Mouse (Mus musculus) E14TG2a.4 (cell line): ENCODE results near the gene Lce1a1.

Experiments used
- CTCF ChIP-seq: conservative IDR thresholded peaks from 2 replicates; pipeline ENCODE4 v1.5.1; 2014; ENCODE audit warnings: low read length
- NANOG ChIP-seq: IDR thresholded peaks from 2 replicates; pipeline ENCODE4 v1.6.1; 2014; ENCODE audit warnings: borderline replicate concordance, low read length, mixed read lengths
- POU5F1 ChIP-seq: IDR thresholded peaks from 2 replicates; pipeline ENCODE4 v1.6.1; 2014; ENCODE audit warnings: low read length, borderline replicate concordance

GRCm38 (mm10) chr3:92599973-92600372 is 48.1 kb downstream of the Lce1a1 start:
- TF ChIP-seq CTCF (no peak), NANOG (no peak), POU5F1 (no peak)
